Mouse (Mus musculus): ENCODE measurements around the gene Olfr107. TPM values are rescaled to one million over a fixed set of nuclear protein-coding genes. Genes with fewer than 3 reads are reported as not detected.

The Olfr107 gene
- polyA plus RNA-seq (2016; fragmentation: Nextera tagmentation; extraction: Ambion mirVana), result not detected in 2 replicates

- Histone ChIP-seq H3K27me3 (no peaks in the 10 kb centered on the region), H3K4me2 (no peak within 1 kb of the TSS), H3K27ac (no peak within 1 kb of the TSS), H3K4me1 (replicated peaks) (no peaks in the 10 kb centered on the region), H3K9me3 (no peaks in the 10 kb centered on the region), H3K36me3 (no peaks in the 10 kb centered on the region), H3K9ac (replicated peaks) (no peak within 1 kb of the TSS), H3K4me3 (replicated peaks) (no peak within 1 kb of the TSS)
- ATAC-seq (ENCODE audit: insufficient number of reproducible peaks, insufficient read depth, low FRiP score, low TSS enrichment, low read depth), result no peak
- 86% methylated on average over 3 of the region's 3 CpGs for WGBS
Observed at GRCm38 (mm10) chr17:37398926-37399325, at the start of gene Olfr107. Olfr107 (plus strand) TSS chr17:37399226.

DNA sequence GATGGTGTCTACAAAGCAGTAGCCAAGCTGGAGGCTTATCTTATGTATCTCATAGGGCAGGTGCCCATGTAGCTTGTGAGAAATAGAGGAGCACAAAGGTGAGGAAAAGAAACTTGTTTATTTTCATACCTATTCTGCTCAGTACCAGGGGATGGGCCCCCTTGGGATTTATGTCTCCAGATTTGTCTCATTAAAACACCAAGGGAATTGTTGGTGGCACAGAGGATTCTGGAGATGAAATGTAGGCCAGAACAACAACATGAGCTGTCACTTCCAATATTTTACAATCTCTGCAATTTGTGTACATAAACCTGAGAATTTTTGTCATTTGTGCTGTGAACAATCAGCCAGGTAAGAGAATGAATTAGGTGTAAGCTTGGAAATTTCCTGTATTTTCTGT lies 39.7 kb upstream of the Olfr107 start, which contains the start of gene Olfr104-ps:
Gene Olfr104-ps, plus strand, starts transcription at position 301 of the 400 bp plus-strand sequence.
- Histone ChIP-seq H3K9me3 (no peaks in the 10 kb centered on the region), H3K4me3 (replicated peaks) (no peak within 1 kb of the TSS), H3K4me1 (replicated peaks) (no peaks in the 10 kb centered on the region), H3K27ac (no peak within 1 kb of the TSS), H3K4me2 (no peak within 1 kb of the TSS), H3K36me3 (no peaks in the 10 kb centered on the region), H3K27me3 (no peaks in the 10 kb centered on the region), H3K9ac (replicated peaks) (no peak within 1 kb of the TSS)
- ATAC-seq (ENCODE audit: insufficient number of reproducible peaks, insufficient read depth, low FRiP score, low TSS enrichment, low read depth), result no peak

GRCm38 (mm10) chr17:37378733-37379132 lies 20.3 kb upstream of the Olfr107 start, which contains the start of gene Olfr105-ps:
Olfr105-ps (plus strand) TSS chr17:37379033.
- Histone ChIP-seq H3K27ac (no peak within 1 kb of the TSS), H3K4me1 (replicated peaks) (no peaks in the 10 kb centered on the region), H3K9me3 (no peaks in the 10 kb centered on the region), H3K27me3 (no peaks in the 10 kb centered on the region), H3K9ac (replicated peaks) (no peak within 1 kb of the TSS), H3K4me2 (no peak within 1 kb of the TSS), H3K4me3 (replicated peaks) (no peak within 1 kb of the TSS), H3K36me3 (no peaks in the 10 kb centered on the region)
- ATAC-seq (ENCODE audit: insufficient number of reproducible peaks, insufficient read depth, low FRiP score, low TSS enrichment, low read depth), result no peak

DNA sequence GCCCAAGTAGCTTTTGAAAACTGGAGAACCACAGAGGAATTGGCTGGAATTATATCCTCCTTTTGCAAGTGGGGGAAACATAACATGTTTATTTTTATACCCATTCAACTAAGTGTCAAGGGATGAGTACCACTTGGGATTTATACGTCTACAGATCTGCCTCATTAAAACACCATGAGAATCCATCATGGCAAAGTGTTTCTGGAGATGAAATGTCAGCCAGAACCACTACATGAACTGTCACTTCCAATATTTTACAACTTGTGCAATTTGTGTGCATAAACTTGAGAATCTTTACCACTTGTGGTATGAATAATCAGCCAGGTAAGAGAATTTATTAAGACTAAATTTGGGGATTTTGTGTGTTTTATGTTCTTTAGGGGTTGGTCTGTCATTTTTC lies 8.9 kb upstream of the Olfr107 start, which contains the start of gene Olfr106-ps:
Gene Olfr106-ps, plus strand, starts transcription at position 301 of the 400 bp plus-strand sequence.
- H3K4me3 ChIP-seq (replicated peaks), result no peak within 1 kb of the TSS
- no peak for ATAC-seq (ENCODE audit: insufficient number of reproducible peaks, insufficient read depth, low FRiP score, low TSS enrichment, low read depth)
- H3K27me3 ChIP-seq, result no peaks in the 10 kb centered on the region
- H3K4me2 ChIP-seq, result no peak within 1 kb of the TSS
- no peak within 1 kb of the TSS for H3K27ac ChIP-seq
- no peaks in the 10 kb centered on the region for H3K36me3 ChIP-seq
- 0 out of 2 replicates have a peak, but pooled peaks cover 4% of the 10 kb centered on the region for H3K9me3 ChIP-seq
- no peaks in the 10 kb centered on the region for H3K4me1 ChIP-seq (replicated peaks)
- WGBS, result 67% methylated on average over 1 of the region's 1 CpGs
- H3K9ac ChIP-seq (replicated peaks), result no peak within 1 kb of the TSS

- H3K36me3 ChIP-seq, result no peaks in the 10 kb centered on the region
- no peaks in the 10 kb centered on the region for H3K4me1 ChIP-seq (replicated peaks)
- no peaks in the 10 kb centered on the region for H3K27me3 ChIP-seq
- H3K27ac ChIP-seq, result no peak overlapping the region
- H3K4me2 ChIP-seq, result no peak overlapping the region
- ATAC-seq (ENCODE audit: insufficient number of reproducible peaks, insufficient read depth, low FRiP score, low TSS enrichment, low read depth), result no peak
- H3K9ac ChIP-seq (replicated peaks), result no peak overlapping the region
- H3K9me3 ChIP-seq, result 0 out of 2 replicates have a peak, but pooled peaks cover 5% of the 10 kb centered on the region
- H3K4me3 ChIP-seq (replicated peaks), result no peak overlapping the region
Observed at GRCm38 (mm10) chr17:37413380-37413779, 14.4 kb downstream of the Olfr107 start.

- ATAC-seq (ENCODE audit: insufficient number of reproducible peaks, insufficient read depth, low FRiP score, low TSS enrichment, low read depth), result no peak
- no peak within 1 kb of the TSS for H3K4me2 ChIP-seq
- peaks cover 5% of the 10 kb centered on the region; the same call in 1 of the 2 replicates for H3K9me3 ChIP-seq
- H3K4me1 ChIP-seq (replicated peaks), result no peaks in the 10 kb centered on the region
- H3K9ac ChIP-seq (replicated peaks), result no peak within 1 kb of the TSS
- no peak within 1 kb of the TSS for H3K27ac ChIP-seq
- WGBS, result 94% methylated on average over 1 of the region's 1 CpGs
- no peaks in the 10 kb centered on the region for H3K27me3 ChIP-seq
- H3K4me3 ChIP-seq (replicated peaks), result no peak within 1 kb of the TSS
- H3K36me3 ChIP-seq, result no peaks in the 10 kb centered on the region
Observed at GRCm38 (mm10) chr17:37445180-37445579, 46.2 kb downstream of the Olfr107 start, which contains the start of gene Olfr108. Olfr108 (plus strand) TSS chr17:37445480.

Other genes starting within 250 kb of the Olfr107 start
- gene Olfr93, start 237.7 kb upstream of the Olfr107 start, polyA plus RNA-seq (2016; fragmentation: Nextera tagmentation; extraction: Ambion mirVana), result not detected in 2 replicates
- not detected in 2 replicates for gene Ubd, start 205.3 kb upstream of the Olfr107 start, polyA plus RNA-seq (2016; fragmentation: Nextera tagmentation; extraction: Ambion mirVana)
- not detected in 2 replicates for gene Olfr94, start 198.2 kb upstream of the Olfr107 start, polyA plus RNA-seq (2016; fragmentation: Nextera tagmentation; extraction: Ambion mirVana)
- gene Olfr95, start 186.1 kb upstream of the Olfr107 start, polyA plus RNA-seq (2016; fragmentation: Nextera tagmentation; extraction: Ambion mirVana), result not detected in 2 replicates
- gene Olfr96, start 179.1 kb upstream of the Olfr107 start, polyA plus RNA-seq (2016; fragmentation: Nextera tagmentation; extraction: Ambion mirVana), result not detected in 2 replicates
- not detected in 2 replicates for gene Olfr97, start 161.9 kb upstream of the Olfr107 start, polyA plus RNA-seq (2016; fragmentation: Nextera tagmentation; extraction: Ambion mirVana)
- not detected in 2 replicates for gene Olfr98, start 135.5 kb upstream of the Olfr107 start, polyA plus RNA-seq (2016; fragmentation: Nextera tagmentation; extraction: Ambion mirVana)
- gene H2-M3, start 129.0 kb upstream of the Olfr107 start, polyA plus RNA-seq (2016; fragmentation: Nextera tagmentation; extraction: Ambion mirVana), result 1.6 and 1.8 TPM in 2 replicates
- gene Olfr99, start 115.8 kb upstream of the Olfr107 start, polyA plus RNA-seq (2016; fragmentation: Nextera tagmentation; extraction: Ambion mirVana), result not detected in 2 replicates
- gene Olfr101, start 94.9 kb upstream of the Olfr107 start, polyA plus RNA-seq (2016; fragmentation: Nextera tagmentation; extraction: Ambion mirVana), result not detected in 2 replicates
- gene Olfr102, start 82.2 kb upstream of the Olfr107 start, polyA plus RNA-seq (2016; fragmentation: Nextera tagmentation; extraction: Ambion mirVana), result not detected in 2 replicates
- gene Olfr103, start 59.5 kb upstream of the Olfr107 start, polyA plus RNA-seq (2016; fragmentation: Nextera tagmentation; extraction: Ambion mirVana), result not detected in 2 replicates
- gene Olfr104-ps, start 39.6 kb upstream of the Olfr107 start, polyA plus RNA-seq (2016; fragmentation: Nextera tagmentation; extraction: Ambion mirVana), result not detected in 2 replicates
- not detected in 2 replicates for gene Olfr105-ps, start 20.2 kb upstream of the Olfr107 start, polyA plus RNA-seq (2016; fragmentation: Nextera tagmentation; extraction: Ambion mirVana)
- gene Olfr106-ps, start 8.8 kb upstream of the Olfr107 start, polyA plus RNA-seq (2016; fragmentation: Nextera tagmentation; extraction: Ambion mirVana), result not detected in 2 replicates
- not detected in 2 replicates for gene Olfr108, start 46.3 kb downstream of the Olfr107 start, polyA plus RNA-seq (2016; fragmentation: Nextera tagmentation; extraction: Ambion mirVana)
- gene Olfr109, start 59.7 kb downstream of the Olfr107 start, polyA plus RNA-seq (2016; fragmentation: Nextera tagmentation; extraction: Ambion mirVana), result not detected in 2 replicates
- not detected in 2 replicates for gene H2-M2, start 84.3 kb downstream of the Olfr107 start, polyA plus RNA-seq (2016; fragmentation: Nextera tagmentation; extraction: Ambion mirVana)
- gene Olfr110, start 93.2 kb downstream of the Olfr107 start, polyA plus RNA-seq (2016; fragmentation: Nextera tagmentation; extraction: Ambion mirVana), result not detected in 2 replicates
- not detected in 2 replicates for gene Olfr111, start 108.8 kb downstream of the Olfr107 start, polyA plus RNA-seq (2016; fragmentation: Nextera tagmentation; extraction: Ambion mirVana)
- not detected in 2 replicates for gene Olfr112, start 170.2 kb downstream of the Olfr107 start, polyA plus RNA-seq (2016; fragmentation: Nextera tagmentation; extraction: Ambion mirVana)
- gene Olfr113, start 178.4 kb downstream of the Olfr107 start, polyA plus RNA-seq (2016; fragmentation: Nextera tagmentation; extraction: Ambion mirVana), result not detected in 2 replicates
- not detected in 2 replicates for gene Olfr114, start 193.5 kb downstream of the Olfr107 start, polyA plus RNA-seq (2016; fragmentation: Nextera tagmentation; extraction: Ambion mirVana)
- not detected in 2 replicates for gene Olfr115, start 227.9 kb downstream of the Olfr107 start, polyA plus RNA-seq (2016; fragmentation: Nextera tagmentation; extraction: Ambion mirVana)
- gene Olfr116, start 228.0 kb downstream of the Olfr107 start, polyA plus RNA-seq (2016; fragmentation: Nextera tagmentation; extraction: Ambion mirVana), result not detected in 2 replicates

Data from limb, embryonic 12.5 days (tissue).